Mouse (Mus musculus): Measurements from ENCODE around the gene 4930404N11Rik. TPM values are rescaled to one million over a fixed set of nuclear protein-coding genes. Genes with fewer than 3 reads are reported as not detected.

The 4930404N11Rik gene
- polyA plus RNA-seq, 1 experiment from 2014 or later = 0.31 TPM

DNA sequence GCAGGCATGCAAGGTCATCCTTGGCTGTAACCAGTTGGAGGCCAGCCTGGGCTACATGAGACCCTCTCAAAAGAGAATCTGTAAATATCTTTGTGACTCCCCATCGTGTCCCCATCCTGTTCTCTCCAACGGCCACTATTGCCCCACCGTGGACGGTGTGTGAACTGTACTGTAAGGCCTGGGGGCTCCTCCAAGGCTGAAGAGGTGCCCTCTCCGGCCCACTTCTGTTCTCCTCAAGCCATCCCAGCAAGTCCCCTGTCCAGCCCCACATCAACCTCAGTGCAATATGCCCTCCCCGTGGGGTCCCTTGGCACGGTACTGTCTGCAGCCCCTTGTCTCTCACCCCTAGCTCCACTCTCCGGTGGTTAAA lies 46.3 kb downstream of the 4930404N11Rik start:
- WGBS = 33% methylated on average over 8 of the region's 8 CpGs
- H3K27ac ChIP-seq (replicated peaks; ENCODE audit: low read depth, low read length) = peak overlapping the region; percentile 93
- peak overlapping the region; percentile 66 for H3K9ac ChIP-seq (ENCODE audit: low read depth, low read length)
- H3K4me3 ChIP-seq (ENCODE audit: low read depth, low read length) = peak overlapping the region; percentile 97
- ATAC-seq (ENCODE audit: low read depth) = no peak
- peak overlapping the region; percentile 72 for H3K4me2 ChIP-seq (ENCODE audit: low read depth, low read length)
- peaks cover 58% of the 10 kb centered on the region for H3K36me3 ChIP-seq (ENCODE audit: control insufficient read depth, insufficient read depth, low read length)
- no peaks in the 10 kb centered on the region for H3K27me3 ChIP-seq (replicated peaks; ENCODE audit: control insufficient read depth, insufficient read depth, low read length)
- no peaks in the 10 kb centered on the region for H3K9me3 ChIP-seq (ENCODE audit: control insufficient read depth, low read length)
- H3K4me1 ChIP-seq (ENCODE audit: control insufficient read depth, insufficient read depth, low read length) = peaks cover 12% of the 10 kb centered on the region; the same call in 1 of the 2 replicates
- no peak for DNase-seq (ENCODE audit: low spot score)

DNA sequence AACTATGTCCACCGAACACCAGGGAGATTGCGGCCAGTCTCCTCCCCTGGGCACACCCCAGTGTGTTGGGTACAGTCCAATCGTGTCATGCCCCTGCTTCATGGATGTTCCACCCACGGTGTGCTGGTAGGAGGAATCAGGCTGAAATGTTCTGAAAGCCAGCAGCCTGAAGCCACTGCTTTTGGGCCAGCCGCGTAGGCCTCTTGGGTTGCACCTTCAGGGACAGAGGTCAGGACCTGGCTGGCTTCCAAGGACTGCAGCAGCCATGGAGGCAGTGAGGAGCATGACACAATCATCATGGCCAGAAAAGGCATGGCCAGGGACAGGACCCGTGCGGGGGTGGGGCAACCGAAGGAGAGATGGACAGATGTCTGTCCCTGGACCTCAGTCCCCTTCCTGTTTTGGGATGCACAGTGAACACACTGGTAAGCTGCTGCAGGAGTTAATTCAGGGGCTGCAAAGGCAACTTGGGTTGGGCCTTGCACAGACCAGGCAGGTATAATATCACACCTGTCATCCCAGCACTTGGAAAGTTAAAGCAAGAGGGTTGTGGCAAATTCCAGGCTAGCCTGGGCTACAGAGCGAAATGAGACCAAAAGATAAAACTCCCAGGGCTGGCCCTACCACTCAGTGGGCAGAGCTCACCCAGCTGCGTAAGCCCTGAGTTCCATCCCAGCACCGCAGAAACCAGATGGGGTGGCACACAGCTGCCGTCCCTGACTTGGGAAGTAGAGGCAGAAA lies 46.9 kb downstream of the 4930404N11Rik start:
- Histone ChIP-seq H3K9ac (ENCODE audit: low read depth, low read length) (0 out of 2 replicates have a peak overlapping the region, but pooled peaks have one; percentile 34), H3K4me1 (ENCODE audit: control insufficient read depth, insufficient read depth, low read length) (peaks cover 12% of the 10 kb centered on the region; the same call in 1 of the 2 replicates), H3K4me2 (ENCODE audit: low read depth, low read length) (peak overlapping the region; percentile 72), H3K27ac (replicated peaks; ENCODE audit: low read depth, low read length) (peak overlapping the region; percentile 93; the same call in 1 of the 2 replicates), H3K4me3 (ENCODE audit: low read depth, low read length) (no peak overlapping the region; the same call in 1 of the 2 replicates), H3K36me3 (ENCODE audit: control insufficient read depth, insufficient read depth, low read length) (peaks cover 58% of the 10 kb centered on the region), H3K27me3 (replicated peaks; ENCODE audit: control insufficient read depth, insufficient read depth, low read length) (no peaks in the 10 kb centered on the region), H3K9me3 (ENCODE audit: control insufficient read depth, low read length) (no peaks in the 10 kb centered on the region)
- DNase-seq (ENCODE audit: low spot score) (no peak), ATAC-seq (ENCODE audit: low read depth) (no peak)
- WGBS = 85% methylated on average over 13 of the region's 13 CpGs

DNA sequence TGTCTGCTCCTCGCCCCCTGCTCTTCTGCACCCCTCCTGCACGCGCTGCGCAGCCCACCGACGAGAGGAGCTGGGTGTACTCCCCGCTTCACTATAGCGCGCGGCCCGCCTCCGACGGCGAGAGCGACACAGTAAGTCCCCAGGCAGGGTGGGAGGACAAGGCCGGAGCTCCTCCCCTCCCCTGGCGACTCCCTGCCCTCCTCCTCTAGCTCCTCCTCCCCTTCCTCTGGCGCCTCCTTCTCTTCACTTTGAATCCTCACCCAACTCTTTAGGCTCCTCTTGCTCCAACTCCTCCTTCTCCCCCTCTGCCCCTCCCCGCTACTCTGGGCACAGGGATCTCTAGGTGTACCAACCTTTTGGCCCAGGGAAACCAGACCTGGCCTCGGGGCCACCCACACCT lies 48.3 kb downstream of the 4930404N11Rik start:
- Histone ChIP-seq H3K9me3 (ENCODE audit: control insufficient read depth, low read length) (no peaks in the 10 kb centered on the region), H3K36me3 (ENCODE audit: control insufficient read depth, insufficient read depth, low read length) (peaks cover 58% of the 10 kb centered on the region), H3K4me3 (ENCODE audit: low read depth, low read length) (peak overlapping the region; percentile 25), H3K9ac (ENCODE audit: low read depth, low read length) (peak overlapping the region; percentile 47), H3K4me2 (ENCODE audit: low read depth, low read length) (peak overlapping the region; percentile 56), H3K4me1 (ENCODE audit: control insufficient read depth, insufficient read depth, low read length) (peaks cover 12% of the 10 kb centered on the region; the same call in 1 of the 2 replicates), H3K27me3 (replicated peaks; ENCODE audit: control insufficient read depth, insufficient read depth, low read length) (no peaks in the 10 kb centered on the region), H3K27ac (replicated peaks; ENCODE audit: low read depth, low read length) (no peak overlapping the region)
- DNase-seq (ENCODE audit: low spot score) (peak; percentile 81), ATAC-seq (ENCODE audit: low read depth) (no peak)
- WGBS = 22% methylated on average over 17 of the region's 20 CpGs

DNA sequence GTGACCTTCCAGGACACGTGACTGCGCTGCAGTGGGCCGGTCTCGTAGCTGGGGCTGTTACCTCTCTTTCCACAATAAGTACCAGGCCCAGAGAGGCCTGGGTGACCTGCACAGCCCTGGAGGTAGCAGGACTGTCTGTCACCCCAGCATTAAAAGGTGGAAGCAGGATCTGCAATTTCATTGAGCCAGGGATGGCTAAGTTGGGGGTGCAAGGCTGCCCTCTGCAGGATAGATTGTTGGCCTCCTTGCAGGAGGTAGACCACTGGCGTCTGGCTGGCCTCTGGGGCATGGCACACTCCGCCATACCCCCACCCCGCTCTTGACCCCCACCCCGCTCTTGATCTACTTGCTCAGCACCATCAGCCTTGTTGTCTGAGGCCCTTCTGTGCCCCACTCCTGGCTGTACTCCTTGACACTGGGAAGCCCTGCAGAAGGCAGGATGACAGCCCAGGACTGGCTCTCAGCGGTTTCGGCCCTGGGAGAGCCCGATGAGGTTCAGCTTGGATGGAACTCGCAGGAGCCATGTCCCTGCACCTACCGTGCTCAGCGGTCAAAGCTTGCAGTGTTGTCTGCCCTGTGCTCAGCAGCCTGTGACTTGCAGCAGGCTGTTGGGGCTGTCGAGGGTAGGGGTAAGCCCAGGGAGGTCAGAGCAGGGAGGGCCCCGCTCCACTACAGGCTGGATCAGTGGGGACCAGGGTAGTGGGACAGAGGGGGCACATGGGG lies 49.1 kb downstream of the 4930404N11Rik start:
- Histone ChIP-seq H3K27ac (replicated peaks; ENCODE audit: low read depth, low read length) (peak overlapping the region; percentile 39), H3K9me3 (ENCODE audit: control insufficient read depth, low read length) (no peaks in the 10 kb centered on the region), H3K9ac (ENCODE audit: low read depth, low read length) (peak overlapping the region; percentile 47), H3K4me3 (ENCODE audit: low read depth, low read length) (peak overlapping the region; percentile 25), H3K4me1 (ENCODE audit: control insufficient read depth, insufficient read depth, low read length) (peaks cover 12% of the 10 kb centered on the region; the same call in 1 of the 2 replicates), H3K27me3 (replicated peaks; ENCODE audit: control insufficient read depth, insufficient read depth, low read length) (no peaks in the 10 kb centered on the region), H3K4me2 (ENCODE audit: low read depth, low read length) (peak overlapping the region; percentile 56), H3K36me3 (ENCODE audit: control insufficient read depth, insufficient read depth, low read length) (peaks cover 64% of the 10 kb centered on the region)
- 43% methylated on average over 13 of the region's 16 CpGs for WGBS
- no peak for DNase-seq (ENCODE audit: low spot score)
- no peak for ATAC-seq (ENCODE audit: low read depth)

DNA sequence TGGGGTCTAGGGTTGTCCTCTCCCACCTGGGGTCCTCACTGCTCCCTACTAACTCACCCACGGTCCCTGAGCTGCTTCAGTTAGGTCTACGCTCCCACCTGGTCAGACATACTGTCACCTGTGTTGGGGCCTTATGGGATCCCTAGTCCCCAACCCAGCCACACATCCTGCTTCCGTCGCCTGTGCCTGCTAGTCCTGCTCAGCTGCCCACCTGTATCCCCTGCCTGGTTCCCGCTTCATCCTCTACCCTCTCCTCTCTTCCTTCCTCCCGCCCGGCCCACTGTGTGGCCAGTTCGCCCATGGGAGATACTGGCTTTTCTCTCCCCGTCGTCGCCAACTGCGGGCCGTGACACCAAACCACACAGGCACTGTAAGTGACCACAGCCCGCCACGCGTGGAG lies 50.0 kb downstream of the 4930404N11Rik start:
- no peak overlapping the region for H3K4me2 ChIP-seq (ENCODE audit: low read depth, low read length)
- no peak overlapping the region for H3K9ac ChIP-seq (ENCODE audit: low read depth, low read length)
- no peaks in the 10 kb centered on the region for H3K27me3 ChIP-seq (replicated peaks; ENCODE audit: control insufficient read depth, insufficient read depth, low read length)
- no peak overlapping the region for H3K4me3 ChIP-seq (ENCODE audit: low read depth, low read length)
- peaks cover 73% of the 10 kb centered on the region for H3K36me3 ChIP-seq (ENCODE audit: control insufficient read depth, insufficient read depth, low read length)
- DNase-seq (ENCODE audit: low spot score) (no peak), ATAC-seq (ENCODE audit: low read depth) (no peak)
- no peak overlapping the region for H3K27ac ChIP-seq (replicated peaks; ENCODE audit: low read depth, low read length)
- H3K4me1 ChIP-seq (ENCODE audit: control insufficient read depth, insufficient read depth, low read length) = peaks cover 12% of the 10 kb centered on the region; the same call in 1 of the 2 replicates
- WGBS = 91% methylated on average over 16 of the region's 16 CpGs
- H3K9me3 ChIP-seq (ENCODE audit: control insufficient read depth, low read length) = no peaks in the 10 kb centered on the region

DNA sequence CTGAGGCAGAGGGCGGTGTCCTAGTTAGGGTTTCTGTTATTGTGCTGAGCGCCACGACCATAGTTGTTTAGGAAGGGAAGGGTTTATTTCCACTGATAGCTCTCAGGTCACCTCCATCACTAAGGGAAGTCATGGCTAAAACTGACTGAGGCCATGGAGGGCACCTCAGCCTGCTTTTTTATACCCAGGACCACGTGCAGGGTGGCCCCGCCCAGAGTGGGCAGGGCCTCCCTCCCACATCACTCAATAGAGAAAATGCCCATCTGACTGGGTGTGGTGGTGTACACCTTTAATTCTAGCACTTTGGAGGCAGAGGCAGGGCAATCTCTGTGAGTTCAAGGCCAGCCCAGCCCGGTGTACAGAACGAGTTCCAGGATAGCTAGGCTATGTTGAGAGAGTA lies 51.4 kb downstream of the 4930404N11Rik start:
- Histone ChIP-seq H3K36me3 (ENCODE audit: control insufficient read depth, insufficient read depth, low read length) (peaks cover 87% of the 10 kb centered on the region), H3K27me3 (replicated peaks; ENCODE audit: control insufficient read depth, insufficient read depth, low read length) (no peaks in the 10 kb centered on the region), H3K9ac (ENCODE audit: low read depth, low read length) (no peak overlapping the region), H3K4me3 (ENCODE audit: low read depth, low read length) (no peak overlapping the region), H3K9me3 (ENCODE audit: control insufficient read depth, low read length) (no peaks in the 10 kb centered on the region), H3K4me2 (ENCODE audit: low read depth, low read length) (no peak overlapping the region), H3K4me1 (ENCODE audit: control insufficient read depth, insufficient read depth, low read length) (0 out of 2 replicates have a peak, but pooled peaks cover 5% of the 10 kb centered on the region), H3K27ac (replicated peaks; ENCODE audit: low read depth, low read length) (no peak overlapping the region)
- 78% methylated on average over 7 of the region's 7 CpGs for WGBS
- DNase-seq (ENCODE audit: low spot score) (no peak), ATAC-seq (ENCODE audit: low read depth) (no peak)

DNA sequence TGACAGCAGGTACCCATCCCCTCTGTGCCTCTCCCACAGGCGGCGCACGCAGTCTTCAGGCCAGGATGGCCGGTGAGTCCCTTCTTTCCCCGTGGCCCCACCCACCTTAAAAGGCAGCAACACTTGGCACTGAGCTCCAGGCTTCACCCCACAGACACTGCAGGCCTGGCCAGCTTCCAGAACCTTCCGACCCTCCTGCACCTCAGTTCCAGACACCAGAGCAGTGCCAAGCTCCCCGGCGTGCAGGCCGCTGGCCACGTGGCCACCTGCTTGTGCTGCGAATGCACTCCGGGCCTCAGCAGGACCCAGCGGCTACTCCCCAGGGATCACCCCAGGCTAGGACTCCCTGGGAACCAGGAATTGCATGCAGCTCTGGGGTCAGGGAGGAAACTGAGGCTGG lies 52.0 kb downstream of the 4930404N11Rik start:
- Histone ChIP-seq H3K36me3 (ENCODE audit: control insufficient read depth, insufficient read depth, low read length) (peaks cover 90% of the 10 kb centered on the region), H3K27me3 (replicated peaks; ENCODE audit: control insufficient read depth, insufficient read depth, low read length) (no peaks in the 10 kb centered on the region), H3K9me3 (ENCODE audit: control insufficient read depth, low read length) (no peaks in the 10 kb centered on the region), H3K27ac (replicated peaks; ENCODE audit: low read depth, low read length) (no peak overlapping the region), H3K4me3 (ENCODE audit: low read depth, low read length) (no peak overlapping the region), H3K4me1 (ENCODE audit: control insufficient read depth, insufficient read depth, low read length) (0 out of 2 replicates have a peak, but pooled peaks cover 5% of the 10 kb centered on the region), H3K9ac (ENCODE audit: low read depth, low read length) (no peak overlapping the region), H3K4me2 (ENCODE audit: low read depth, low read length) (no peak overlapping the region)
- DNase-seq (ENCODE audit: low spot score) = no peak
- ATAC-seq (ENCODE audit: low read depth) = no peak
- WGBS = 93% methylated on average over 13 of the region's 13 CpGs

Data from embryonic facial prominence, embryonic 14.5 days (tissue).